Mouse (Mus musculus): Measurements from ENCODE around the gene Gm3755.
"Not testable (repeated sequence)": the region's sequence is repeated elsewhere in the genome, so short reads cannot be mapped to it uniquely, and the experiment has no call there.

GRCm38 (mm10) chr14:7422496-7422895, 28.2 kb downstream of the Gm3755 start:
- TF ChIP-seq CTCF, POLR2A (IDR thresholded peaks at IDR 0.05; ENCODE audit: extremely low read depth, insufficient read depth, low read length): not testable (repeated sequence)

Data from cortical plate, adult 2 months (tissue).